Mouse (Mus musculus): ENCODE data around the gene Sec31a. TPM values are rescaled to one million over a fixed set of nuclear protein-coding genes. Genes with fewer than 3 reads are reported as not detected.
A peak's percentile ranks its signal among the peaks of the same experiment; 100 is the strongest.

Sec31a gene
- polyA plus RNA-seq, 1 experiment from 2014 or later, result 64.5 TPM

- 94% methylated on average over 8 of the region's 8 CpGs for WGBS
- ATAC-seq (peak; percentile 15; the same call in 1 of the 2 replicates), DNase-seq (ENCODE audit: low spot score) (no peak)
- H3K9ac ChIP-seq (ENCODE audit: low read length), result no peak overlapping the region
- H3K4me1 ChIP-seq (ENCODE audit: control insufficient read depth, insufficient read depth, low read length), result peaks cover 7% of the 10 kb centered on the region; the same call in 1 of the 2 replicates
- no peak overlapping the region for H3K27ac ChIP-seq (ENCODE audit: low read depth, low read length)
- no peaks in the 10 kb centered on the region for H3K9me3 ChIP-seq (replicated peaks; ENCODE audit: control insufficient read depth, low read length)
- no peaks in the 10 kb centered on the region for H3K36me3 ChIP-seq (ENCODE audit: control insufficient read depth, insufficient read depth, low read length)
- no peak overlapping the region for H3K4me3 ChIP-seq (ENCODE audit: low read depth, low read length)
- no peak overlapping the region for H3K4me2 ChIP-seq (ENCODE audit: low read length)
- no peaks in the 10 kb centered on the region for H3K27me3 ChIP-seq (replicated peaks; ENCODE audit: control insufficient read depth, insufficient read depth, low read length)
Observed at GRCm38 (mm10) chr5:100350907-100351456, 65.1 kb downstream of the Sec31a start.

GRCm38 (mm10) chr5:100349287-100350215 is 66.5 kb downstream of the Sec31a start:
- Histone ChIP-seq H3K27ac (ENCODE audit: low read depth, low read length) (peak overlapping the region; percentile 71), H3K9ac (ENCODE audit: low read length) (no peak overlapping the region), H3K27me3 (replicated peaks; ENCODE audit: control insufficient read depth, insufficient read depth, low read length) (no peaks in the 10 kb centered on the region), H3K4me1 (ENCODE audit: control insufficient read depth, insufficient read depth, low read length) (peaks cover 7% of the 10 kb centered on the region; the same call in 1 of the 2 replicates), H3K4me2 (ENCODE audit: low read length) (peak overlapping the region; percentile 35), H3K36me3 (ENCODE audit: control insufficient read depth, insufficient read depth, low read length) (no peaks in the 10 kb centered on the region), H3K4me3 (ENCODE audit: low read depth, low read length) (no peak overlapping the region), H3K9me3 (replicated peaks; ENCODE audit: control insufficient read depth, low read length) (no peaks in the 10 kb centered on the region)
- DNase-seq (ENCODE audit: low spot score) (peak; percentile 80), ATAC-seq (peak; percentile 85)
- WGBS, result 31% methylated on average over 10 of the region's 10 CpGs

- no peak for DNase-seq (ENCODE audit: low spot score)
- H3K27ac ChIP-seq (ENCODE audit: low read depth, low read length), result no peak overlapping the region
- 89% methylated on average over 1 of the region's 1 CpGs for WGBS
- no peak overlapping the region for H3K4me3 ChIP-seq (ENCODE audit: low read depth, low read length)
- peaks cover 7% of the 10 kb centered on the region; the same call in 1 of the 2 replicates for H3K4me1 ChIP-seq (ENCODE audit: control insufficient read depth, insufficient read depth, low read length)
- H3K9ac ChIP-seq (ENCODE audit: low read length), result no peak overlapping the region
- H3K4me2 ChIP-seq (ENCODE audit: low read length), result no peak overlapping the region
- H3K9me3 ChIP-seq (replicated peaks; ENCODE audit: control insufficient read depth, low read length), result no peaks in the 10 kb centered on the region
- H3K27me3 ChIP-seq (replicated peaks; ENCODE audit: control insufficient read depth, insufficient read depth, low read length), result no peaks in the 10 kb centered on the region
- no peaks in the 10 kb centered on the region for H3K36me3 ChIP-seq (ENCODE audit: control insufficient read depth, insufficient read depth, low read length)
- no peak for ATAC-seq
Observed at GRCm38 (mm10) chr5:100345118-100345517, 70.9 kb downstream of the Sec31a start.

- H3K4me1 ChIP-seq (ENCODE audit: control insufficient read depth, insufficient read depth, low read length), result no peaks in the 10 kb centered on the region
- 49% methylated on average over 6 of the region's 6 CpGs for WGBS
- H3K27ac ChIP-seq (ENCODE audit: low read depth, low read length), result no peak overlapping the region
- no peak overlapping the region for H3K9ac ChIP-seq (ENCODE audit: low read length)
- ATAC-seq (no peak), DNase-seq (ENCODE audit: low spot score) (no peak)
- H3K27me3 ChIP-seq (replicated peaks; ENCODE audit: control insufficient read depth, insufficient read depth, low read length), result no peaks in the 10 kb centered on the region
- no peak overlapping the region for H3K4me2 ChIP-seq (ENCODE audit: low read length)
- no peaks in the 10 kb centered on the region for H3K36me3 ChIP-seq (ENCODE audit: control insufficient read depth, insufficient read depth, low read length)
- no peak overlapping the region for H3K4me3 ChIP-seq (ENCODE audit: low read depth, low read length)
- H3K9me3 ChIP-seq (replicated peaks; ENCODE audit: control insufficient read depth, low read length), result no peaks in the 10 kb centered on the region
Observed at GRCm38 (mm10) chr5:100343087-100343486, 72.9 kb downstream of the Sec31a start.

- Histone ChIP-seq H3K27ac (ENCODE audit: low read depth, low read length) (no peak overlapping the region), H3K27me3 (replicated peaks; ENCODE audit: control insufficient read depth, insufficient read depth, low read length) (no peaks in the 10 kb centered on the region), H3K4me3 (ENCODE audit: low read depth, low read length) (no peak overlapping the region), H3K4me1 (ENCODE audit: control insufficient read depth, insufficient read depth, low read length) (no peaks in the 10 kb centered on the region), H3K36me3 (ENCODE audit: control insufficient read depth, insufficient read depth, low read length) (no peaks in the 10 kb centered on the region), H3K9me3 (replicated peaks; ENCODE audit: control insufficient read depth, low read length) (no peaks in the 10 kb centered on the region), H3K9ac (ENCODE audit: low read length) (no peak overlapping the region), H3K4me2 (ENCODE audit: low read length) (no peak overlapping the region)
- no peak for ATAC-seq
- 83% methylated on average over 6 of the region's 6 CpGs for WGBS
- no peak for DNase-seq (ENCODE audit: low spot score)
Observed at GRCm38 (mm10) chr5:100342422-100342821, 73.6 kb downstream of the Sec31a start.

- no peak overlapping the region for H3K4me3 ChIP-seq (ENCODE audit: low read depth, low read length)
- H3K27me3 ChIP-seq (replicated peaks; ENCODE audit: control insufficient read depth, insufficient read depth, low read length), result no peaks in the 10 kb centered on the region
- no peaks in the 10 kb centered on the region for H3K36me3 ChIP-seq (ENCODE audit: control insufficient read depth, insufficient read depth, low read length)
- H3K27ac ChIP-seq (ENCODE audit: low read depth, low read length), result no peak overlapping the region
- H3K9ac ChIP-seq (ENCODE audit: low read length), result no peak overlapping the region
- no peaks in the 10 kb centered on the region for H3K4me1 ChIP-seq (ENCODE audit: control insufficient read depth, insufficient read depth, low read length)
- WGBS, result 88% methylated on average over 7 of the region's 7 CpGs
- H3K4me2 ChIP-seq (ENCODE audit: low read length), result no peak overlapping the region
- ATAC-seq (no peak), DNase-seq (ENCODE audit: low spot score) (no peak)
- H3K9me3 ChIP-seq (replicated peaks; ENCODE audit: control insufficient read depth, low read length), result no peaks in the 10 kb centered on the region
Observed at GRCm38 (mm10) chr5:100341042-100341441, 75.0 kb downstream of the Sec31a start.

GRCm38 (mm10) chr5:100337852-100338251 is 78.2 kb downstream of the Sec31a start:
- H3K9ac ChIP-seq (ENCODE audit: low read length), result no peak overlapping the region
- no peak overlapping the region for H3K4me2 ChIP-seq (ENCODE audit: low read length)
- no peaks in the 10 kb centered on the region for H3K36me3 ChIP-seq (ENCODE audit: control insufficient read depth, insufficient read depth, low read length)
- H3K27me3 ChIP-seq (replicated peaks; ENCODE audit: control insufficient read depth, insufficient read depth, low read length), result no peaks in the 10 kb centered on the region
- no peaks in the 10 kb centered on the region for H3K9me3 ChIP-seq (replicated peaks; ENCODE audit: control insufficient read depth, low read length)
- DNase-seq (ENCODE audit: low spot score) (no peak), ATAC-seq (no peak)
- no peak overlapping the region for H3K4me3 ChIP-seq (ENCODE audit: low read depth, low read length)
- no peak overlapping the region for H3K27ac ChIP-seq (ENCODE audit: low read depth, low read length)
- 83% methylated on average over 4 of the region's 4 CpGs for WGBS
- no peaks in the 10 kb centered on the region for H3K4me1 ChIP-seq (ENCODE audit: control insufficient read depth, insufficient read depth, low read length)

- H3K4me1 ChIP-seq (ENCODE audit: control insufficient read depth, insufficient read depth, low read length), result no peaks in the 10 kb centered on the region
- DNase-seq (ENCODE audit: low spot score) (no peak), ATAC-seq (no peak)
- no peaks in the 10 kb centered on the region for H3K27me3 ChIP-seq (replicated peaks; ENCODE audit: control insufficient read depth, insufficient read depth, low read length)
- H3K4me2 ChIP-seq (ENCODE audit: low read length), result no peak overlapping the region
- no peak overlapping the region for H3K27ac ChIP-seq (ENCODE audit: low read depth, low read length)
- H3K36me3 ChIP-seq (ENCODE audit: control insufficient read depth, insufficient read depth, low read length), result no peaks in the 10 kb centered on the region
- H3K9me3 ChIP-seq (replicated peaks; ENCODE audit: control insufficient read depth, low read length), result no peaks in the 10 kb centered on the region
- no peak overlapping the region for H3K4me3 ChIP-seq (ENCODE audit: low read depth, low read length)
- H3K9ac ChIP-seq (ENCODE audit: low read length), result no peak overlapping the region
- 88% methylated on average over 7 of the region's 7 CpGs for WGBS
Observed at GRCm38 (mm10) chr5:100336876-100337275, 79.2 kb downstream of the Sec31a start.

- ATAC-seq (no peak), DNase-seq (ENCODE audit: low spot score) (no peak)
- H3K27me3 ChIP-seq (replicated peaks; ENCODE audit: control insufficient read depth, insufficient read depth, low read length), result no peaks in the 10 kb centered on the region
- H3K9ac ChIP-seq (ENCODE audit: low read length), result no peak overlapping the region
- 66% methylated on average over 5 of the region's 5 CpGs for WGBS
- no peak overlapping the region for H3K4me2 ChIP-seq (ENCODE audit: low read length)
- H3K4me3 ChIP-seq (ENCODE audit: low read depth, low read length), result no peak overlapping the region
- H3K36me3 ChIP-seq (ENCODE audit: control insufficient read depth, insufficient read depth, low read length), result no peaks in the 10 kb centered on the region
- H3K9me3 ChIP-seq (replicated peaks; ENCODE audit: control insufficient read depth, low read length), result no peaks in the 10 kb centered on the region
- H3K27ac ChIP-seq (ENCODE audit: low read depth, low read length), result no peak overlapping the region
- H3K4me1 ChIP-seq (ENCODE audit: control insufficient read depth, insufficient read depth, low read length), result no peaks in the 10 kb centered on the region
Observed at GRCm38 (mm10) chr5:100335581-100336080, 80.4 kb downstream of the Sec31a start.

All from forebrain, embryonic 14.5 days (tissue).